Mouse (Mus musculus): ENCODE measurements around the gene Jam2.

DNA sequence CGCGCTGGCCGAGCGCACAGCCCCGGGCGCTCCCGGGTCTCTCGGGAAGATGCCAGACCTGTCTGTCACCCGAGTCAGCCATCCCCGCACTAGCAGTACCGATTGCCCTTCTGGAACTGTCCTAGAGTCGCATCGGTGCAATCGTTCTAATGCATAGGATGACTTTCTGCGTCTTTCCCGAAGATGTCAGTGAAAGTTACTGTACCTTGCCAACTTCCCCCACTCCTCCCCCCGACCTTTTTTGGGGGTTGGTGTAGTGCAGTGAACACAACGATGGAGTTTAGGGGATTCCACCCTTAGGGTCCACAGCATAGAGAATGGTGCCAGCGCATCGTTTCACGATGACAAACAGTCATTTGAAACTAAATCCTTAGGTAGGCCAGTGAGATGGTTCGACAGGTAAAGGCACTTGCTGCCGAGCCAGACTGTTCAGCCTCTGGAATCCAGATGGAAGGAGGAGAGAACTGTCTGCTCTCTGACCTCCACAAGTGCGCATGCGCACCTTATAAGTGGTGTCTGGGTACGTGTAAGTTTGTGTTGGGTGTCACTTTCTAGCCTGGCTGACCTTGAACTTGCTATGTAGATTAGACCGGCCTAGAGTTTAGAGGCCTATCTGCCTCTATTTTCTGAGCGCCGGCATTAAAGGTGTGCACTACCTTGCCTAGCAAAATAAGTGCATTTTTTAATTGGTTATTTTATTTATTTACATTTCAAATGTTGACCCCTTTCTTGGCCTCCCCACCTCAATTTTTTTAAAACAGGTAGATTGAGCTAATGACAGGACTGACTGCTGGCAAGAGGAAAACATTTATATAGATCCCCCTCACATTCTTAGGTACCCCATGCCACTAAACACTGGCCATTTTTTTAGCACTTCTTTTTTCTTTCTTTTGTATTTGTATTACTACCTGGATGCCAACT lies 62.2 kb downstream of the Jam2 start:
- no peak for TF ChIP-seq CTCF (IDR thresholded peaks at IDR 0.05; ENCODE audit: low read depth, low read length)
- no peak for TF ChIP-seq POLR2A (IDR thresholded peaks at IDR 0.05; ENCODE audit: borderline replicate concordance, low read depth, low read length)

Measured in bone marrow macrophage, adult 2 months (primary cell).